Mouse (Mus musculus): ENCODE results near the gene Trmt1l.
A peak's percentile ranks its signal among the peaks of the same experiment; 100 is the strongest.

GRCm38 (mm10) chr1:151461265-151461664 lies 32.9 kb downstream of the Trmt1l start:
- TF ChIP-seq EP300 (optimal IDR thresholded peaks at IDR 0.05) (no peak), CTCF (IDR thresholded peaks at IDR 0.05; ENCODE audit: low read depth) (peak; percentile 48)

Measured in stomach, postnatal 0 days (tissue).